Mouse (Mus musculus): ENCODE results near the gene Nat8f2.

Gene Nat8f2

GRCm38 (mm10) chr6:85822286-85822685, 46.7 kb downstream of the Nat8f2 start:
- DNase-seq (ENCODE audit: low spot score) = no peak

DNA sequence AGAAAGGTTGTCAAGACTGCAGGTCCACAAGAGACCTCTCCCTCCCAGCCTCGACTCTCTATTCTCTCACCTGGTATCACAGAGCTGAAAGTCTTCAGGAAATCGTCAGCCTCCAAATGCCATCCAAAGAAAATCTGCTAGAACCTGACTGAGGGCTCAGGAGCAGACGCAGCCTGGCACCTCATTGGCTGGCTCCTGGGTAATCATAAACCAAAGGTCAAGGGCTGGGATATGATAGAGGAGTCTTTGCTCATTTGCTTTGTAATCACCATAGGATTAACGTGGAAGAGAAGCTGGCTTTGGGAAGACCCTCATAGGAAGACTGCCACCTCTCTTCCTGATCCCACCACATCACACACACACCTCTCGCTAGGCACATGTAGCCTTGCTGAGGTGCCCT, 48.1 kb downstream of the Nat8f2 start, which contains the start of the genes Nat8f6 and Nat8f5:
Nat8f6 (minus strand) TSS at position 118 of the 400 bp plus-strand sequence.
Nat8f5 (minus strand) TSS at position 136 of the 400 bp plus-strand sequence.
- DNase-seq (ENCODE audit: low spot score) = no peak

- no peak for DNase-seq (ENCODE audit: low spot score)
Measured at GRCm38 (mm10) chr6:85818338-85818737, 50.6 kb downstream of the Nat8f2 start.

Data from ovary, postnatal 14 days (tissue).